Mouse (Mus musculus) gastrocnemius, postnatal 25 days (tissue): Measurements from ENCODE around the gene Lcp2. TPM values are rescaled to one million over a fixed set of nuclear protein-coding genes. Genes with fewer than 3 reads are reported as not detected.
A peak's percentile ranks its signal among the peaks of the same experiment; 100 is the strongest.

ENCODE experiments used
- DNase-seq: peaks from one replicate; pipeline ENCODE4 v3.0.0; 2022
- total RNA-seq, 2 experiments: library from RNA; stranded (reverse); gene quantifications; 1 replicate in 1 of 2; 2 replicates in 1 of 2; pipeline ENCODE4 v1.2.3; 2021

The Lcp2 gene
- total RNA-seq, 2 experiments from 2014 or later = 0.72 to 1.8 TPM

DNA sequence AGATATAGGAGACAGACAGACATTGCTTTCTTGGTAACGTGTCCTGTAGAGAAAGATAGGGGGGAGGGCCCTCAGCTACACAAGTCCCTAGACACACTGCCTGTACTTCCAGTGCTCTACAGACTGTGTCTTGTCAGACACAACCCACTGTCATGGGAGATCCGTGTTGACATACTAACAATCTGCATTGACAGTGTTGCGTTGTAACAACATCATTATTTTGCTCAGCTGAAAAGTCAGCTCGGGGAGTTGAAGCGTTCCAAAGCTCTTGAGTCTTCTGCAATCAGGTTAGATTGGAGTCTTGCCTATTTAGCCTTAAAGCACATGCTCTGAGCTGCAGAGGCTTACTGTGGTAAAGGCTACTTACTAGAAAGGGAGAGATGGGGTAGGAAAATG lies 820 bp downstream of the Lcp2 start:
- no peak for DNase-seq

DNA sequence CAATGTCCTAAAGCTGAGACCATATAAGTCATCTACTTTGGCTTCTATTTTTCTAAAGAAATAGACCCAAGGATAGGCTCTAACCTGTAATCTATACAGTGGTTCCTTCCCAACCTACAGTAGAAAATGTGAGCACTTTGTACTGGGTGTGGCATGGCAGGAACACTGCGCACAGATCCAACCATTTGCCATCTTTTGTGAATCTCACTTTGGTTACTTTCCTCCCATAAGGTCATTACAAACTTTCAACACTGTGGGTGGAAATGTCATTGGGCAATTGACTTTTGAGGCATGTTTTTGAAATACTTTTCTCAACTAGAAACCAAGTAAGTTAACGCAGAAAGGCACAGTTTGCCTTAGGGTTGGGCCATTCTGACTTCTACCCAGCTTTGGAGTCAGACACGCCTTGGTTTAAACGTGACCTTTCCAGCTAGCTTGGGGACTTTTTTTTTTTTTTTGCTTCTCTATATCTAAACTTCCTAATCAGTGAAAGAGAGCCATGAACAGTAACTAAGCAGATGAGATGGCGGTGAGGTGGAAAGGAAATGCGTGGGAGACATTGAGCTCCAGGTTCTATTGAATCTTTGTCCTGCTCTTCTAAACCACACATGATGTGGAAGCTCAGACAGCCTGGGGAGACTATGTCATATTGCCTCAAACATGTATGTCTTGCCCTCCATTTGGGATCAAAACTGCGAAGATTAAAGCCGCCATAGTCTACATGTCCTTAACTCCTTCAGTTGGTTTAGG lies 1.8 kb downstream of the Lcp2 start:
- DNase-seq = no peak

DNA sequence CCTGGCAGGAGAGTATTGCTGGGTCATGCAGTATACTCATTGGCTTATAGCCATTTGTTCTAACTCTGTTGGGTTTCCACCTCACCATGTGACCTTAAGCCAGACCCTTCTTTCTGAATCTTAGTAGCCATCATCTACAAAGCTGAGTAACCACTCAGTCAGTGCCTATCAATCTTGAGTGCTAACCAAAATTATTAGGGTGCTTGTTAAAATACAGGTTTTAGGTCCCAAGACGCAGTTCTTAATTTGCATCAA lies 2.3 kb downstream of the Lcp2 start:
- no peak for DNase-seq

DNA sequence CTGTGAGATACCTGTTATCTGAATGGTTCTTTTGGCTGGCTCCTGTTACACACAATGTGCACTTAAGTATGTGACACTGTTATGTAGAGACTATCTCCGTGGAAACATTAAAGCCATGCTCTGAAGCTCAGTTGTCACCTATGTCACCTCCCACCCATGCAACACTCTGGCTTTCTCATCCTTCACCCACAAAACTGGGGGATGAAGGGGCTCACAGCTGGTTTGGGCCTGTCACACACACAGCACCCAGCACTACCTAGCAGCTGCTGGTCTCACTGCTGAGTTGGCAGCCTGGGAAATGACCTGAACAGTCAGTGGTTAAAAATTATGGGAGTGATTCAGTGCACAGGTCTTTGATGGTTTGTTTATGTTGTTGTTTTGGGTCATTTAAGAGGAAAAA lies 3.3 kb downstream of the Lcp2 start:
- DNase-seq = no peak

DNA sequence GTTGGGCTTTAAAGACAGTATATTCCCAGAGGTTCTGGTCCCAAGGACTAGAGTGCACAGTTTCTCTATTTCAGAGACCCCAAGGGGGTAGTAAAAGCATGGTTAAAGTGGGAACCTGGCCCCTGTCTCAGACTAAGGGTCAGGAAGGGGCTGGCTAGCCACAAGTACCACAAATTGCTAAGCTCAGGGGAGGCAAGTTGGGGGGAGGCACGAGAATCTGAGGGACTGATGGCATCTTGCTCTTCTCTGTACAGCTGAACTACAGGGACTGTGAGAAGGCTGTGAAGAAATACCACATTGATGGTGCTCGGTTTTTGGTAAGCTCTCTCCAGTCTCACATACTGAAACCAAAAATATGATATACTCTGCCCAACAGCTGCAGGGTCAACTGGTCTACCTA lies 3.9 kb downstream of the Lcp2 start:
- DNase-seq = no peak

DNA sequence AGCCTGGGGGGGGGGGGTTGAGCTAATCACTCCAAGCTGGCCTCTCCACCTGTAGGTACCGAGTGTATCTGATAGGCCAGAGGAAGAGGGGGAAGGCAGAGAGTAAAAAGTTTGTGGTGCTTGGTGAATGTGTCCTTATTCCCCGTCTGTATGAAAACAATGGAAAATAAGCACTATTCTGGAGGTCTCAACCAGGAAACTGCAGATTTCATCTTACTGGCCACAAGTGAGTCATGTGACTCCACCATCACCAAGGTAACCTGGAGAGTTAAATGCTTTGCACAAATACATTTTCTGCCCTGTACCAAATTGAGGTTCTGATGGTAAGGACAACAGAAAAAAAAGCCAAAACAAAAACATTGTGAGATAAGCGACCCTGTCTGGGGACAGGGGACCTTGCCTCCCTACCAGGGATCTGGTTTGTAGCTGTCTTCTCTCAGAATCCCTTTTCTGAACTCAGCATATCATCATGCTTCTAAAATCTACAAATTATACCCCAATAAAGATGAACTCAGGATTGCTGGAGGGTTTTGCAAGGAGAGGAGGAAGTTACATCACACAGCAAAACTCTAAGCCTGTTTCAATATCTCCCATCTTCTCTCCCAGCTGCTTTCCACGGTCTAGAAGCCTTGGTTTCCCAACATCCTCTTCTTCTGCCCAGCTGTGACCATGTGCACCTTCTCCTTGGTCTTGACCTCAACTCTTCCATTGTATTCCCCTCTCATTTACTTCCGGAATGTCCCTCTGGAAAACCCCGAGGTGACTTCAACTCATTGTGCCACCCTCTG lies 6.5 kb downstream of the Lcp2 start:
- no peak for DNase-seq

DNA sequence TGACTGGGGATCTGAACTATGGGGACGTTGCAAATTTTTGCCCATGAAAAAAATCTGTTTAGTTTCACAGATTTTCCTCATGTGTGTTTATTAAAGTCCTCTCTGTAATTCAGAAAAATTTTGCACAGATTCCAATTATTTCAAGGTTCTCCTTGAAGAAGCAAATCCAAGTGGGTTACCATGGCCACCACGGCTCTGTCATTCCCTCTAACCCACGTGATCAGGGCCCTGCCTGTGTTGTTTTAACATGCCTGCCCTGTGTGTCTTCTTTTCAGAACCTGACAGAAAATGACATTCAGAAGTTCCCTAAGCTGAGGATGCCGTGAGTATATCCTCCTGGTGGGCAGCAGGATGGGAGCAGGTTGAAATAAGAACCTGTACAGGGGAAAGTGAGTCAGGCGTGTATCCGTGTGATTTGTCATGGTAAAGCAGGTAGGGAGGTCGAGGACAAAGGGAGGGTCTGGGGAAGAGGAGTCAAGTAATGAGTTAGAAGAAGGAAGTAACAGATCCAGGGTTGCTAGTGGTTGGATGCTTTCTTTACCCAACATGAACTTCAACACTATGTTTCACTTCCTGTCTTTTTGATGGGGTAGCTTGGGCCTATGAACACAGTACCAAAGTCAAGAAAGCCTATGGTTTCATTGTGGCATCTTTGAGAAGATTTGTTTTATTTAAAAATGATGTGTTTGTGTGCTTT lies 7.5 kb downstream of the Lcp2 start:
- DNase-seq = no peak

DNA sequence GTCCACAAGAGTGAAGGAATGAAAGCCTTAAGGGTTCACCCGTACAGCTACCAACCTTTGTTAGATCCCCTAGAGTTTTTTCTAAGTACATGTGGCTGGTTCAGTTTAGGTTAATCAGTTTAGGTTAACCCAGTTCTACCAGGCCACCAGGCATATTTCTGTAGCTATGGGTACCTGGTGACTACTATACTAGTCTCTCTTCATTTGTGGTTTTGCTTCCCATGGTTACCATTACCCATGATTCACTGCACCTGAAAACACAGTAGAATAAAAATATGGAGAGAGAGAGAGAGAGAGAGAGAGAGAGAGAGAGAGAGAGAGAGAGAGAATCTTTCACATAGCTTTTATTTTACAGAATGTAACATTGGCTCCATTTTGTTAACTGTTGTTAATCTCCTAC lies 10.0 kb downstream of the Lcp2 start:
- DNase-seq = no peak

DNA sequence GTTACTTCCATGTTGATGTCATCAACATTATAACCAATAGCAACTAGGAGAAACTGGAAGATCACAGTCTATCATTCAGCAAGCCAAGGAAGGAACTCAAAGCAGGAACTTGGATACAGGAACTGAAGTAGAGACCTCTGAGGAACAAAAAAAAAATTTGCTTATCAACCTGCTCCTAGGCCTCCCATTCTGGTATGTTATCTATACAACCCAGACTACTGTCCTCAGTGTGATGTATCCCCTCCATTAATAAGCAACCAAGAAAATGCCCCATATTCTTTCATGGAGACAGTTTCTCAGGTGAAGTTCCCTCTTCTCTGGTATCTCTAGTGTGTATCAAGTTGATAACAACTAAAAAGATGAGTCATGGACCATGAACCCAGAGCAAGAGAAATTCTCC lies 11.6 kb downstream of the Lcp2 start:
- DNase-seq = no peak

DNA sequence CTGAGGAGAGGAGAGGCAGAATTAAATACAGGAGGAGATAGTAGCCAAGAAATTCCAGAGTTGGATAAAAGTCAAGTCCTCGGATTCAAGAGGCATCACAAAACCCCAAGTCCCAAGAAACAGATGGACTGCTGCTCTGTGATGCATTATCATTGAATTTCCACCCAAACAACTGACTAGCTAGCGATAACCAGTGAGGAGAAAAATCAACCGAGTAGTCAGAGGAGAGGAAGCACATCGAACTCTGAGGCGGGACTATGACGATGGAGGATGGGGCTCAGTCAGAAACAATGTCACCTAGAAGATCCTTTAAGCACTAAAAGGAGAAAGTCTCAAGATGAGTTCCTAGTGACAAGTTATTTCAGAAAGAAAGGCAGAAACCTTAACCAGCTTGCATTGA lies 12.2 kb downstream of the Lcp2 start:
- no peak for DNase-seq

DNA sequence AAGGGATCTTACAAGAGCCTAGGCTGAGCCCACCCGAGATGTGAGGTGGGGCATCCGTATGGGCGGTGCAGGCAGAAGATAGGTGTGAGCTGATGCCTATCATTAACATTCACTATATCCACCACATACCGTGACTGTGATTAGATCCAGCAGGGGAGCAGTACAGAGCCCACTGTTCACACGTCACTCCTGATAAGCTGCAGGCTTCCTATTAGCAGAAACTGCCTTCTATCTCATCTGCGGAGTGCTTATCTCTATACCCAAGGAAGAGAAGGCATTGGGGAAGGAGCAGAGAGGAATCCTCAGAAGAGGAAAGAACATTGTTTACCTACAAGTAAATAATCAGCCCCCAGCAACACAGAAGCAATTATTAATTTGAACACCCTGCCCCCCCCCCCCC lies 15.0 kb downstream of the Lcp2 start:
- no peak for DNase-seq

DNA sequence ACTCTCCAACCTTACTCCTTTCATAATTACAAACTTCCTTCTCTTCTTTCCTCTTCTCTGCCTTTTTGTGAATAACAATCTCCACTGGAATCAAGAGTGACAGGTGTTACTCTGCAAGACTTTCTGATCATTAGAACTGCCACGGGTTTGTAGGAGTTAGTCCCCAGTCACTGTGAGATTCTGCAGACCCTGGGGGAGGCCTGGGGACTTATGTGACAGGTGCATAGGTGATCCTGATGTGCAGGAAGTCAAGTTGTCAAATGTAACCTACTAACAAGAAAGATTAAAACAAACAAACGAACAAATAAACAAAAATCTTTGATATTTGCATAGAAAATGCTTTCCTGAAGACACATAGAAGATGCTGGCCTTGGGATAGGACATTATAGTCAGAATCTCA lies 16.5 kb downstream of the Lcp2 start:
- DNase-seq = no peak

DNA sequence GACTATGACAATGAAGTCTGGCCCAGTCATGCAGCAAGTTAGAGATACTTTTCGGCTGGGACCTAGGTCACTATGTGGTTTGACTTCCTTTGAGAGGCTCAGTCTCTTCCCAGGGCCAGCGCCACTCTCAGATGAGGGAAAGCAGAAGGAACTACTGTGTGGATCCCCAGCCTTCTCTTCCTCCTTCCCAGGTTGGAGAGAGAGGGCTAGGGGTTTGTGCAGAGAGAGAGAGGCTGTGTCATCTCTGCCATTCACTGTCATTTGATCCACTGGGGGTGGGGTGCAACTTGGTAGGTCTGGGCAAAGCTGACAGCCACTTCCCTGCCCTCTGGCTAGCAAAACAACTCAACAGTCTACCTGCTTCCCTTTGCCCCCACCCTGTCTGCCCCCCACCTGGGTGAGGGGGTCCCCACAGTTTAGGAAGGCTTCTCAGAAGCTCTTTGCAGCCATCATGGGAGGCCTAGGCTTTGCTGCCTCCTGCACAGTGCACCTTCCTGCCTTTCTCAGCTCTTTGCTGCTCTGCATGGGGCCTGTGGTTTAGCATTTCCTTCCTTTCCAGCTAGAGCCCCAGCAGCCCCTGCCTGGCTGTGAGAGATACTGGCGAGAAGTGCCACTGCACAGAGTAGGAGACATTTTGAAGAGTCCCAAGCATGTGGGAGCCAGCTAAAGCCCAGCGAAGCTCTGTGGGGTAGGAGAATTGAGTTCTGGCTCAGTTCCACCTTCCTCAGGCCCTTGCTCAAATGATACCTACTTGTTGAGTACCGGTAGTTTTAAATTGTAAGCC lies 17.2 kb downstream of the Lcp2 start:
- DNase-seq = peak; percentile 33

DNA sequence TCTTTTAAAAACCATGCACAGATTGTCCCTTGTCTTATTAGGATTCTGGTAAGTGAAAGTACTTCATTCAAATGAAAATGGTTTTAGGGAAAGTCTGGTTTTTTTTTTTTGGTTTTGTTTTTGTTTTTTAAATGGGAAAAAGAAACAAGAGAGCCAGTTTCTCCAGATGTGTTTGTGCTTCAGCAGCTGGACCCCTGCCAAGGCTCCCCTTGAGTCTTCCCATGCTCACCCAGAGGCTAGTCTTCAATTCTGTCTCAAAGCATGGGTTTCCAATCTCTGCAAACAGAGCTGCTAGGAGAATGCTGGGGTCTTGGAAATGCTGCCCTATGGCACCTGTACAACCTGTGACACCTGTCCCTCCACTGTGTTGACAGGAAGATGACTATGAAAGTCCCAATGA lies 23.9 kb downstream of the Lcp2 start:
- no peak for DNase-seq

DNA sequence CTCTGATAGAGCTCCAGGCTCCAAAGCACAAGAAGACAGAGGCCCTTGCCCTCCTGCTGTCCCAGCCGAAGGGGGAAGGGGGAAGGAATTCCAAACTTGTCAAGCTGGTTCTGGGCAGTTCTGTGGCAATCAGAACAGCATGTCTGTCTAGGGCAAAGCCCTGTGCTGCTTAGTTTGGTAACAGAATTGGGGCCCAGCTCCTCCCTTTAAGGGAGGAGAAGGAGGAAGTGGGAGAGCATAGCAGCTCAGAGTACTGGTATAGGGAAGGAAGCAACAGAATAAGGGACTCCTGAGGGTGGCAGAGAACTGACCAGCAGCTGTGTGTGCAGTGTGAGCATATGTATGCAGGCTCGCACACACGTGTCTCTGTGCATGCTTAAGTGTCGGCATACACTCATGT lies 25.6 kb downstream of the Lcp2 start:
- no peak for DNase-seq

DNA sequence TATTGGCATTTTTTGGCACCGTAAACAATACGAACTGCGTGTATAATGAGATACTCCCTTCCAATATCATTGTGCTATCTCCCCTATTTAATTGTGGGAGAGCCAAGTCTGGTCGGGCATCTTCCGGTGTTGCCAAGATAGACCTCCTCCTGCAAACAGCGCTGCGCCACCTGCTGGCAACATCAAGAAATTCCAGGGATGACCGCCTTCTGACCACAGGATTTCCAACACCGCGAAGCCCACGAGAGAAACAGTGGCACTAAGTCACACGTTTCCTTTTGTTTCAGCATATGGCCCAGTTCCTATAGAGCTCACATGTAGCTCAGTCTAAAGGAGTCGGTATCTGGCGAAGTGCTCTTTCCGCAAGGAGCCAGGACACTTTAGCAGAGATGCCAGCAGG lies 27.1 kb downstream of the Lcp2 start:
- no peak for DNase-seq

DNA sequence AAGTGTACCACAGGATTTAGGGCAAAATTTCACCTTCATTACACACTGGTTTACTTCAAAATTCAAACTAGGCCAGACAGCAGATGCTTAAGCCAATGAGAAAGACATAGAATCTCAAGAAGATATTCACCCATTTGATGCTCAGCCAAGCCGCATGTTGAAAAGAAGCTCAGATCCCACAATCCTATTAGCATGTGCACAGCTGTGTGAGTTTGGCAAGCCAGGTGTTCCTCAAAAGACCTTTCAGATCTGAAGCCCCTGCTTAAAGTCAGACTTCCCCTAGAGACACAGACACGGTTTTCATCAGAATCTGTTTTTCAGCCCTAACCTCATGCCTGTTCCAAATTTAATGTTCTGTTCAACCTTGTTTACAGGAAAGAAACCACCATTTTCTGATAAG lies 31.1 kb downstream of the Lcp2 start:
- DNase-seq = no peak

DNA sequence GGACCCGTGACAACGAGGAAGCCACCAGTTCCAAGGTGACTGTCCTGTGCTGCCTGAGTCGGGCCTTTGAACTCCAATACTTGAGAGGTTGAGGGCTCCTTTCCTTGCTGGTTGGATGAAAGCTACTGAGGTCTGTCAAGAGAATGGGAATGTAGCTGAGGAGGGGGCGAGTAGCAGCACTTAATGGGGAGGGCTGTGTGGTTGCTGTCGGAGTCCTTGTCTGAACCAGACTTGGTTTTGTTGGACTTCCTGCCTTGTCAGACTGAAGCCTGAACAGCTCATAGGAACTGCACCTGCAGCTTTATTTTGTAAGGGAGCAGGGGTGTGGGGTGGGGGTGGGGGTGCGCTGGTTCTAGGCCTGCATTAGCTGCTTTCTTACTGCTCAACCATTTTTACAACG lies 31.9 kb downstream of the Lcp2 start:
- DNase-seq = no peak

DNA sequence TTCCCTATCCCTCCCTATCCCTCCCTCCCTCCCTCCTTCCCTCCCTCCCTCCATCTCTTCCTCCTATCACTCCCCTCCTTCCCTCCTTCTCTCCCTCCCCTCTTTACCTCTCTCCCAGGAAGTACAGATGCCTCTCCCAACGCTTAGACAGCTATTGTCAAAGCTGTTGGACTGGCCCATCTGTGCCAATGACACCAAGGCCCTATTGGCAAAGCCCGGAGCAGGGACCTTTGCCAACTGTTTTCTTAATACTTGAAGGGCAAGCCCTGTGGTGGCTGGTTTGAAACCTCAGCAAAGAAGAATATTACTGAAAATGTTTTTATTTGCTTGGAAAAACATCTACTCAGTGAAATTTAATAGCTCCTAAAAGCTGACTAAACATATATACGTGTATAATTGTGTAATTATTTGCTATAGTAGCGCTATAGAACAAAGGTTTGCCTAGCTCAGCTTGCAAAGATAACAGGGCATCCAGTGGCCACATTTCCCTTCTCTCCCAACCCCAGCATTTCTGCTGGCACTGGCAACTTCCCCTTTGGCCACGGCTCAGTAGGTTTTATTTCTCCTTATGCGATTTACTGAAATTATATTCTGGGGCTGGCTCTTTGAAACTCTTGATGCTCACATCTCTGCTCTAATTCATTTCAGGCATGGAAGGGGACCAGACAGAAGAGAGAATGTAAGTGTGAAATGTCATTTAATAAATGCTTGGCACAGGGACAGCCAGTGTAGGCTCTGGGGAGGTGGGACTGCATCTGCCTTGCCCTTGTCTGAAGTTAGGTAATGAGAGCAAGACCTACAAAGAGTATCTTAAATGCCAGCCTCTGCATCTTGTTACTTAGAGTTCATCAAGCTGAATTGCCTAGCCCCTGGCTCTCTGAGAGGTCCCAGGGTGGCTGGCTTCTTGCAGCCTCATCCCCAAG lies 33.1 kb downstream of the Lcp2 start:
- DNase-seq = no peak

DNA sequence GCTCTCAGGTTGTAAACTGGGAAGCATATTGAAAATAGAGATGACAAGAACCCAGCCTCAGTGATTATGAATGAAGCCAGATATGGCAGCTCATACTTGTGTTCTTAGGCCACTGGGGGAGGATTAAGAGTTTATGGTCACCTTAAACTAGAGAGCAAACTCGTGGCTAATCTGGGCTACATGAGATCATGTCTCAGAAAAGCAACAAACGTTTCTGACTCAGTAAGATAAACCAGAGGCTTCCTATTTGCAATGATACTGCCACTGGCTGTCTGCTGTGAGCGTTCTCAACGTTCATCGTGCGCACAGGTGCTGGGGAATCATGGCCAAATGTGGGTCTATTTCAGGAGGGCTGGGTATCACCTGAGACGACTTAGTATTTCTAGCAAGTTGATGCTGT lies 37.1 kb downstream of the Lcp2 start:
- DNase-seq = no peak

DNA sequence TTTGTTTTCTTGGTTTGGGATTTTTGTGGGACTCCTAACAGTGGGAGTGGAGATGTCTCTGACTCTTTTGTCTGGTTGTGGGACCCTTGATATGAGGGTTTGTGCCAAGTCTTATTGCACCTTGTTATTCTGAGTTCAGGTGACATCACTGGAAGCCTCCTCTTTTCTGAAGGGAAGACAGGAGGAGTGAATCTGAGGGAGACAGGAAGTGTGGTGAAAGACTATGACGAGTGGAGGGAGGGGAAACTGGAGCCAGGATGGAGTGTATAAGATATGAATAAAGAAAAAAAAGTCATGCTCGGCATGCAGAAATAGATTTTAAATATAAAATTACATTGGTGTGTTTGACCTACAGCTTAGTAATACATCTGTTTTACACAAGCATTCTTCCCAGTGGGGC lies 37.9 kb downstream of the Lcp2 start:
- DNase-seq = no peak
